Mouse (Mus musculus): Measurements from ENCODE around the gene Adcy1.

Gene Adcy1

GRCm38 (mm10) chr11:7226810-7227550 is 163.7 kb downstream of the Adcy1 start:
- no peak for DNase-seq

GRCm38 (mm10) chr11:7228107-7228506 is 164.8 kb downstream of the Adcy1 start:
- DNase-seq, result no peak

Data from kidney, postnatal 4 days (tissue).